Mouse (Mus musculus): ENCODE measurements around the gene Ikbke. TPM values are rescaled to one million over a fixed set of nuclear protein-coding genes. Genes with fewer than 3 reads are reported as not detected.

The Ikbke gene
- polyA plus RNA-seq, 1 experiment from 2014 or later: 7.1 TPM

DNA sequence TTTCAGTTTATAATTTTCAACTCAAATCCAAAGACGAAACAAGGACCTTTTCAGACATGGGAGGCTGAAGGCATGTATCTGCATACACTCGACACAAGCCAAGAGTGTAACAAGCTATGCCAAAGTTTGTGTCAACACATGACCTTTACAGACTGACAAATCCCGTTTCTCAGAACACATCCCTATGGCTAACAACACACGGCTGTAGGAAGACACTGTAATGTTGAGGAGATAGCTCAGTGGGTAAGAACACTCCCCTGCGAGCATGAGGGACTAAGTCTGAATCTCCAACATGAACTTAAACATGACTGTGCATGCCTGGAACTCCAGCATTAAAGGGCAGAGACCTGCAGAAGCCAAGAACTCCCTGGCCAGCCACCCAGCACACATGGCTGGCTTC, 73.1 kb downstream of the Ikbke start:
- H3K36me3 ChIP-seq: no peaks in the 10 kb centered on the region
- H3K27ac ChIP-seq: no peak overlapping the region; the same call in 1 of the 2 replicates
- no peaks in the 10 kb centered on the region for H3K27me3 ChIP-seq (replicated peaks)
- H3K4me2 ChIP-seq: no peak overlapping the region
- H3K4me3 ChIP-seq (replicated peaks): no peak overlapping the region
- no peak overlapping the region for H3K9ac ChIP-seq
- no peak for ATAC-seq (ENCODE audit: insufficient read depth, low FRiP score, low read depth)
- no peaks in the 10 kb centered on the region for H3K9me3 ChIP-seq
- H3K4me1 ChIP-seq: peaks cover 5% of the 10 kb centered on the region; the same call in 1 of the 2 replicates
- 65% methylated on average over 5 of the region's 5 CpGs for WGBS

DNA sequence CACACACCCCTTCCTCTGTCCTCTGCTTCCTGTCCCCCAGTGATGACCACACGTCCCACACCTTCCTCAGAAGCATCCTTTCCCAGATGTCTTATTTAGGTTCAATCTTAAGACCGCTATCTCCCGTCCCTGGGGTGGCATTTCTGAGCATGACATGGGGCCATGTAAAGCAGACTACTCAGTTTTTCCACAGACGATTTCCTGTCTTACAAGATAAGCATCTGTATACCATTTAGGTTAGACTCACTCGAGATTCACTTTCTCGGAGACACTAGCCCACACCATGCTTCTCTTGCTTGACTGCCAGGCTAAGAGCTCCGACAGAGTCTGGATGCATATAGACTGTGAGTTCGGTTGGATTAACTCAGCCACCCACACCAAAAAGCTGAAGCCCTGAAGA, 74.9 kb downstream of the Ikbke start:
- H3K27me3 ChIP-seq (replicated peaks): no peaks in the 10 kb centered on the region
- WGBS: 76% methylated on average over 8 of the region's 8 CpGs
- no peak for ATAC-seq (ENCODE audit: insufficient read depth, low FRiP score, low read depth)
- peaks cover 11% of the 10 kb centered on the region for H3K4me1 ChIP-seq
- H3K9me3 ChIP-seq: no peaks in the 10 kb centered on the region
- no peak overlapping the region for H3K27ac ChIP-seq
- no peak overlapping the region for H3K9ac ChIP-seq
- H3K4me3 ChIP-seq (replicated peaks): no peak overlapping the region
- no peak overlapping the region for H3K4me2 ChIP-seq
- H3K36me3 ChIP-seq: no peaks in the 10 kb centered on the region

Other genes with a start within 250 kb of the Ikbke start
- 45.8 and 49.5 TPM in 2 replicates for gene Mapkapk2, start 181.8 kb downstream of the Ikbke start, polyA plus RNA-seq (2015; fragmentation: Nextera tagmentation; extraction: Ambion mirVana)
- gene Dyrk3, start 141.3 kb downstream of the Ikbke start, polyA plus RNA-seq (2015; fragmentation: Nextera tagmentation; extraction: Ambion mirVana): 4.7 and 5.4 TPM in 2 replicates
- 54.6 and 64.1 TPM in 2 replicates for gene Eif2d, start 126.4 kb downstream of the Ikbke start, polyA plus RNA-seq (2015; fragmentation: Nextera tagmentation; extraction: Ambion mirVana)
- gene Rassf5, start 34.3 kb downstream of the Ikbke start, polyA plus RNA-seq (2015; fragmentation: Nextera tagmentation; extraction: Ambion mirVana): 4.5 and 5.7 TPM in 2 replicates
- gene Srgap2, start 247.7 kb upstream of the Ikbke start, polyA plus RNA-seq (2015; fragmentation: Nextera tagmentation; extraction: Ambion mirVana): 9.5 and 13.0 TPM in 2 replicates
- 3.0 and 3.1 TPM in 2 replicates for gene Fam72a, start 248.3 kb upstream of the Ikbke start, polyA plus RNA-seq (2015; fragmentation: Nextera tagmentation; extraction: Ambion mirVana)

All from stomach, embryonic 15.5 days (tissue).